Mouse (Mus musculus) spleen, postnatal 14 days (tissue): ENCODE results near the gene Sfxn3.

Experiments
- DNase-seq, 2 experiments: peaks; one replicate each; pipeline ENCODE4 v3.0.0; 2021 to 2022; ENCODE audit warnings: low spot score in 2 of 2

Sfxn3 gene

DNA sequence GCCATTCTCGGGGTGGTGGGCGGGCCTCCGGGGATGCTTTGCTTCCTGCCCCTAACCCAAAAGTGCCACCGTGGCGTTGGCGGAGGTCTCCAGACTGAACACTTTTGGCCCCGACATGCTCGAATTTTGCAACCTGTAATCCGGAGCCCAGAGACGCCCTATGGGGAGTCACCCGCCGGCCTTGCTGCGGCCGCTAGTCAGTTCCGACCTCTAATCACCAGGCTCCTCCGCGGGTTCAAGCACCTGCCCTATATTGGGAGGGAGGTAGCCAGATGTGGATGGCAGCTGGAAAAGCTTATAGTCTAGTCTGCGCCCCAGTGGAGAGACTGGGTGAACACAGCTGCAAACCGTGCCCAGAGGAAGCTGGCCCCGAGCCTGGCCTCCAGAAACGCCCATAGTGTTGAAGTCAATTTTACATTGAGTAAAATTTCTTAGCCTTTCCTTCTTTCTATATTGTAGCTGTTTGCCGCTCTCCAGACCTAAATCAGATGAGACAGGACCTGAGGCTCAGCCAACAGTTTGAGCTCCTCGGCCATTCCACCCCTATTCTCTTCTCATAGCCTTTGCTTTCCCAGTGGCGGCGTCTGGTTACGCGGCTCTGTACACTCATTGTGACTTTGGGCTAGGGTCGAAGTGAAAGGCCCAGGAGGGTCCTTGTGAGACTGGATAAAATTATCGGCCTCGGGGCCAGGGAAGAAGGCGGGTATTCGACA is 28.2 kb downstream of the Sfxn3 start:
- no peak for DNase-seq

DNA sequence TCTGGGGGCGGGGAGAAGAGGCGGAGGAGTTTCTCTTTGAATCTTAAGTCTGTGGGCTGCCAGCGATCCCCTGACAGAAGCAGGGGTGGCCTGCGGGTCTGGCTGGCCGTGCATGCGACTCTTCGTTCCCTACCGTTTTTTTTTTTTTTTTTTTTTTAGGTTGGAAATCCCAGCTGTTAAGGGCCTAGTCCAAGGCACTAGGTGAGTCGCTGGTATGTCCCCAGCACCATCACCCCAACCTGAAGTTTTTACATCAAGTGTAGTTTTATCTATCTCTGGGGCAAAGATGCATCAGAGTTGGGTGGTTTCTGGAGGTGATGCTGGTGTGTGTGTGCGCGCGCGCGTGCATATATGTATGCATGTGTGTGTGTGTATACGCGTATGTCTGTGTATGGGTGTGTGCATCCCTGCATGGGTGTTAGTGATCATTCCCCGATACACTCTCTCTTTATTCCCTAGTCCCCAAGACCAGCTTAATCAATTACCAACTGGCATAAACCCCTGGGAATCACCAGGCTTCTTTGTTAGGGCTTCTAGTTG is 28.8 kb downstream of the Sfxn3 start:
- no peak for DNase-seq

DNA sequence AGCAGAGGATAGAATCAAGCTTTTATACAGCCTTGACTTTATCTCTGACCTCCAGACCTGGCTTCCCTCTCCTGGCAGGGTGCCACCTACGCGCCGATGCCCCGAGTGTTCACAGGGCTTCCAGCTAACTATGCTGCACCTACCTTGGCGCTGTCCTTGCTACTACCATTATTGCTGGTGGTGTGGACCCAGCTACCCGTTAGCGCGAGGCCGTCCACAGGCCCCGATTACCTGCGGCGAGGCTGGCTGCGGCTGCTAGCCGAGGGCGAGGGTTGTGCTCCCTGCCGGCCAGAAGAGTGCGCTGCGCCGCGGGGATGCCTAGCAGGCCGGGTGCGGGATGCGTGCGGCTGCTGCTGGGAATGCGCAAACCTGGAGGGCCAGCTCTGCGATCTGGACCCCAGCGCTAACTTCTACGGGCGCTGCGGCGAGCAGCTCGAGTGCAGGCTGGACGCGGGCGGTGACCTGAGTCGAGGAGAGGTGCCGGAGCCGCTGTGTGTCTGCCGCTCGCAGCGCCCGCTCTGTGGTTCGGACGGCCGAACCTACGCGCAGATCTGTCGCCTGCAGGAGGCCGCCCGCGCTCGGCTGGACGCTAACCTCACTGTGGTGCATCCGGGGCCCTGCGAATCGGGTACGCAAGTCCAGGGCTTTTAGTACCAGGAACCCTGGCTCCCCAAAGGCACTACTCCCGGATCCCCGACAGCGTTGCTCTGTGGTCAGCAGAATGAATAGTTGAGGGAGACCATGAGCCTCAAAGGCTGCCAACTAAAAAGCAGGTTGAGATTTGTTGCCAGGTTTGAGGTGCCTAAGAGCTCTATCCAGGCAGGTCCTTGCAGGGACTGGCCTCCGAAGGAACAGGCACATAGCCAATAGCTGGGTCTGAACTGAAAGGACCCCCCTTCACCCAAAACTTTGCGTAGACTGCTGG is 29.5 kb downstream of the Sfxn3 start:
- DNase-seq = peak; percentile 26

DNA sequence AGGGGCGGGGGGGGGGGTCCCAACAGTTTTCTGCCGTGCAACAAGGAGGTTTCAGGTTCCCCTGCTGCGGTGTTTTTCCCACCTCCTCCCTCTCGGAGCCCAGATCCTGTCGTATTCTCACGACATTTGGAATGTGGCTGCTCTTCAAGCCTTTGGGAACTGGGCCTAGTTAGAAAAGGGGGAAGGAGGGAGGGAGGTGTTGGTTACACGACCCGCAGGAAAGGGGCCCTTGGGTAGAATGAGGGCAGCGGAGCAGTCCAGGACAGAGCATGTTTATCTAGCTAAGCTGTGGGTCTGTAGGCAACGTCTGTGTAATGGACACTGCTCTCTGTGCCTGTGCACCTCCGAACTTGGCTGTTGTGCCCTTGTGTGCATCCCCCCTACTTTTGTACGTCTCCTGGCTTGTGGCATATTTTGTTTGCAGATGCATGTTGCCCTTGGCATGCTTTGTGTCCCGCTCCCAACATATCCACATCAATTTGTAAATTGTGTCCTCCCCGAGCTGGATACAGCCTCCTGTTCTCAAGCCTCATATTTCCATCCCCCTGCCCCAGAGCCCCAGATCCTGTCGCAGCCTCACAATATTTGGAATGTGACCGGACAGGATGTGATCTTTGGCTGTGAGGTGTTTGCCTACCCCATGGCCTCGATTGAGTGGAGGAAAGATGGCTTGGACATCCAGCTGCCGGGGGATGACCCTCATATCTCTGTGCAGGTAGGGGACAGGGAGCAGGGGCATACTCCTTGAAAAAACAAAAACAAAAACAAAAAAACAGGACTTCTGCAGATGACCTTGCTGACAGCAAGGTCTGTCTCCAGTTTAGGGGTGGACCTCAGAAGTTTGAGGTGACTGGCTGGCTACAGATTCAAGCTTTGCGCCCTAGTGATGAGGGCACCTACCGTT is 30.7 kb downstream of the Sfxn3 start:
- DNase-seq = no peak

DNA sequence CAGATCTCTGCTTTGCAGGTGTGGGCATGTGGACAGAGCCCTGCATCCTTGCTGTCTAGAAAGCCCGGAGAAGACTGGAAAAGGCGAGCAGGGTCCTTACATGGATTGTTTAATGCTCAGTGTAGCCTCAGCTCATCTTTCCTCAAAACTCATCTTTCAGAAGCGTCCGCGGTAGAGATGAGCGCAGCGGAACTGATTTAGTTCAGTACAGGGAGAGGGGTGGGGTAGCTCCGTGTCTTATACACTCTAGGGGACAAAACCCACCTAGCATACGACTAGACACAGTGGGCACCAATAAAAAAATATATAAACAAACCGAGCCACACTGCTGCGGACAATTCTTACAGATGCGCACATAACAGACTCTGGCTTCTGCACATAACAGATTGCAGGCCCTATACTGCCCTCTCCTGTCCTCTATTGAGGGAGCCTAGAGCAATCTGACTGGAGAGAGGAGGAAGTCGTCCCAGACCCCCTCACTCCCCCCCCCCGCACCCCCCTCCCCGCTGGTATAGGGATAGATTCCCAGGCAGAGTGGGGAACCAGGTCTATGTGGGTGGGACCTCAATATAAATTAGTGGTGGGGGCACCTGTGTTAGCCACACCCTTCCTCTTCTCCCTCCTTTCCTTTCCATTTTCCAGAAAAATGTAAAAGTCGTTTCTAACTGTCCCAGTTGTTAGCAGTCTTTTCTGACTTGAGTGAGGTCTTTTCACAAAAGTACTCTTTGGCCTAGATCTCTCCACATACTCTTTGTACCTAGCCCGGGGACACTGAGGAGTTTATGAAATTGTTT is 31.9 kb downstream of the Sfxn3 start:
- DNase-seq = no peak

DNA sequence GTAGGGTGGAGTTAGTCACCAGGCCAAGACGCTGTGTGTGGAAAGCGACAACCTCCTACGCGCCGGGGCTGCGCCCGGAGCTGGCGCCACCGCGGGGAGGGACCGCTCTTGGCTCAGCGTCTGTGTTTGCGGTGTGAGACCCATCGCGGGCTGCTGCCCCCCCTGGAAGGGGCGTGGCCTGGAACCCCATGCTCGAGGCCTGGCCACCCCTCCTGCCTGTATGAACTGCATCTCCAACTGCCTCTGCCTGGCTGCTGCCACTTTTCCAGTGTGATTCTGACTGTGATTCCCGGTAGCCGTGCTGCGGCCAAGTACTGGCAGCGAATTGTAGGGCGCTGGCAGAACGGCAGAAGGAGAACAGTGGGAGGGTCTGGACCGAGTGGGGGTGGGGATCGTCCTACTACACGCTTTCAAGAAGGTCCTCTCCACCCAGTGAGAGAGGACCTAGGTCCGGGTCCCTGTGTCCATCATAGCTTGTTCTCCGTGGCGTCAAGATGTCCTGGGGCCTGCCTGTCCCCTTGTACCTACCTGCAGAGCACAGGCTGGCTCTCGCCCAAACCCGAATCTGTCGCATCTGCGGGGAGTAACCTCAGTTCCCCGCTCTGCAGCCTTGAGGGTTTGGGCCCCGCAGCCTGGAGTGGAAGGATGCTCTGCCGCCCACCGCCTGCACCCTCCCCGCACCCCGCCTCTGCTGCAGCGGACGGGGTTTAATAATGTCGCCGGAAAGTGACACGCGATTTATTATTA is 32.6 kb downstream of the Sfxn3 start:
- peak in 1 of 2 experiments; percentile 26 for DNase-seq

DNA sequence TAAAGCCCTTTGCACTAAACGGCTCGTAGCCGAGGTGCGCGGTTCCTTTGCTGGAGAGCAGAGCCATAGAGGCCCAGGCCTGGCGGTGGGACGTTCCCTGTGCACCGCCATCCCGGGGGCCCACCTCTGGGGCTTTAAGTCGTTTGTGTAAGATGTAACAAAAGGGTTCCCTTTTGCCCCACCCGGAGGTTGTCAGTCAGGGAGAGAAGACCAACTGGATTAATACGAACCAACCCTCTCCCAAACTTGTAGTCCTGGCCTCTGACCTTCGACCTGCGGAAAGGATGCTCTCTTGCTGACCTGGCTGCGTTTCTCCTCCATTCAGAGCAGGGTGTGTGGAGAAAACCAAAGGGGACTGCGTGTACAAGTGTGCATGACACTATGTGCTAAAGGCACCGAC is 33.4 kb downstream of the Sfxn3 start:
- no peak for DNase-seq

DNA sequence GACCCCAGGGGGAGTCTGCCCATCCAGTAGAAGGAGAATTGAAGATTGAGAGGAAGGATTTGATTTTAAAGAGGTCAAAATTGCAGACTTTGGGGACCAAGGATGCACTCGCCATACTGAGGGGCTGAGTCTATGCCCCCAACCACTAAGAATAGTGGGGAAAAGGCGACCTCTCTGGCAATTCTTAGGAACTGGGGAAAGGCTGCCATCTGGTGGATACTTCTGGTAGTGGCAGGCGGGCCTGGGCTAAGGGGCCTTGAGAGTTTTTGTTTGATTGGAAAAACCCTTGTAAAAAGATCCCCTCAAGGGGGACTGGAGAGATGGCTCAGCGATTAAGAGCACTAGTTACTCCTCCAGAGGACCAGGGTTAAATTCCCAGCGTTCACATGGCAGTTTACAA is 34.0 kb downstream of the Sfxn3 start:
- peak; percentile 45 to 70 for DNase-seq

DNA sequence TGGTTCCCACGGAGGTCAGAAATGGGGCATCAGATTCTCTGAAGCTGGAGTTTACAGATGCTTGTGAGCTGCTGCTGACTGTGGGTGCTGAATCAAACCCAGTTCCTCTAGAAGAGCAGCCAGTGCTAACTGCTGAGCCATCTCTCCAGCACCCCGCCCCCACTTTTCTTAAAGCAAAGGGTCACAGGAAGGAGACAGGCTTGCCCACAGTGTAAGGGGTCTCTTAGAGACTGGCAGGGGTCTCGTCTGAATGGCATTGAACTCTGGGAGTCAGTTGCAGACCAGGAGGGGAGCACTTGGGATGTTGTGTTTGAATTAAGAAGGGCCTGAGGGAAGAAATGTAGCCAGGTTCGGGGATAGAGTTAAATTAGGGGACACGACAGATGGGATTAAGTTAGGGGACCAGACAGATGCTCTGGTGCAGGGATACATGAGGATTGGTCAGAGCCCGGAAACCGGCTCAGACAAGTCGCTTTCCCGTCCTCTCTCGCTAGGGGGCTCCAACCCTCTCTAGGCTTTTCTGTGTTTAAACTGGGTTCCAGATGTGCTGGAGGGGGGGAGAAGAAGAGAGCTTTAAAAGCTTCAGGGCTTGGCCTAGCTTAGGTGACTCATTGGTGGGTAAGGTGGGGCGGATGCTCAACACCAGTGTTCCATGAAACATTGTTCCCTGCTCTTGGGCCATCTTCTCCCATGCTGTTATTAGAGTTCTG is 34.7 kb downstream of the Sfxn3 start:
- peak in 1 of 2 experiments; percentile 47 for DNase-seq

DNA sequence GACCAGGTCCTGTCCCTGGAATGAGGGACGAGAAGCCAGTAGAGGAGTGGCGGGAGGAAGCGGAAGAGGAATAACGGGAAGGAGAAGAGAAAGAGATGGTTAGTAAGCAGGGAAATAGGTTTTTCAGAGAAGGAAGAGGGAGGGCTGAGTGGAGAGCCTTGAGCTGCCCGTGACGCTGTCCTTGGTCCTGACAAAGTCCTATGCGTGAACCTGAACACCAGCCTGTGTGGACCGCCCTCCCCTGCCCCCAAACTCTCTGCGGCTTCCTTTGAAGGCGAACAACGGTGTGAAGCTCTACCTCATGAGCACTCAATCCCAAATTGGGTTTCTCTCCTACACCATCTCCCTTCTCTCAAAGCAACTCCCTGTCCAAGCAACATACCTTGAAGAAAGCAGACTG is 50.6 kb downstream of the Sfxn3 start:
- no peak for DNase-seq

DNA sequence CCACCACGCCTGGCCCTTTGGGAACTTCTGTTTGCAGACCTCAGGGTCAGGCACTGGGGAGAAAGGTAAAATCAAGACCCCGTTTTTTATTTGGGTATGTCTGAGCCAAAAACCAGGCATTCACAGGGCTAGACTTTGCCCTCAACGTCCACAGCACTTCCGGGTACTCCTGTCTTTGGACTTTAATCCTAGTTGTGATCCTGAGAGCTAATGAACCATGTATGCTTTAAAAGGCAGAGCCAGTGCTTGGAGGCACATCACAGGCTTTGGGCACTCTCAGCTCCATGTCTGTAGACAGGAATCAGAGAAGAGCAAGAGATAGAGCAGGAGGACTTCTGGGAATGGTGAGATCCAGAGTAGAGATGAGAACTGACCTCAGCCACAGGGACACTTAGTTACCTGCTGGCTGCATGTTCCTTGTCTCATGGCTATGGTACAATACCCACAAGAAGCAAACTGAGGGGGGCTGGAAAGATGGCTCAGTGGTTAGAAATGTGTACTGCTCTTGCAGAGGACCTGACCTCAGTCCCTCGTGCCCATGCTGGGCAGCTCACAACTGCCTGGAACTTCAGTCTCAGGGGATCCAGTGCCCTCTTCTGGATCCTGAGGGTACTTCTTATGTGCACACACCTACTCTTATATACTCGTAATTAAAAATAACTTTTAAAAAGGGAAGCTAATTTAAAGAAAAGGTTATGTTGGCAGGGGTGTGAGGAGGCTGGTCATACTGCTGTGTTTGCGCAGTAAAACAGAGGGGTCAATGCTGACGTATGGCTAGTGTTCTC is 53.4 kb downstream of the Sfxn3 start:
- DNase-seq = no peak

DNA sequence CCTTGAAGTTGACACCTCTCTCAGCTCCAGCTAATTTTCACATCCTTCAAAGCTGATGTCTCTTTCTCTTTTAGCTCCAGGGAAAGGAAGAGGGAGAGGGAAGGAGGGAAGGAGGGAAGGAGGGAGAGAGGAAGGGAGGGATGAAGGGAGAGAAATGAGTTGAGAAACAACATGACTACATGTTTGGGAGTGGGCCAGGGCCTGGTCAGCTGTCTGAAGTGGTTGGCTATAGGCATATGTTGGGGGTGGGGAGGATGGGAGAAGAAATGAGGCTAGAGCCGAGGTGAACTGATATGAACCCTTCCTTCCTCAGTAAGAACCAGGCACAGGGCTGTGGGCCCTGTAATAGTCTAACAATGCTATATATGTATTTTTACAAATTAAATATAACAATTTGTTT is 58.3 kb downstream of the Sfxn3 start:
- no peak for DNase-seq
